Mouse (Mus musculus): ENCODE measurements around the gene Gm17651. TPM values are rescaled to one million over a fixed set of nuclear protein-coding genes. Genes with fewer than 3 reads are reported as not detected.
A peak's percentile ranks its signal among the peaks of the same experiment; 100 is the strongest.

The Gm17651 gene
- polyA plus RNA-seq, 1 experiment from 2014 or later: not detected

GRCm38 (mm10) chr3:97628391-97629001, 46.0 kb downstream of the Gm17651 start, which contains the start of gene Fmo5:
Fmo5 (plus strand) TSS chr3:97628804.
- H3K9ac ChIP-seq (ENCODE audit: low read length): peak within 1 kb of the TSS; percentile 49
- WGBS: 1% methylated on average over 18 of the region's 18 CpGs
- H3K27me3 ChIP-seq (ENCODE audit: control insufficient read depth, insufficient read depth, low read length): no peaks in the 10 kb centered on the region
- H3K4me1 ChIP-seq (ENCODE audit: control insufficient read depth in 2 of 2, insufficient read depth in 2 of 2, low read length in 2 of 2): peaks cover 3 to 6% of the 10 kb centered on the region in 2 experiments; a peak in 3 of 4 replicates
- peak; percentile 91 for ATAC-seq (ENCODE audit: insufficient number of reproducible peaks, insufficient read depth, low FRiP score, low read depth)
- H3K36me3 ChIP-seq (ENCODE audit: control insufficient read depth, insufficient read depth, low read length): no peaks in the 10 kb centered on the region
- peak within 1 kb of the TSS; percentile 55 for H3K4me2 ChIP-seq (ENCODE audit: low read length)
- no peaks in the 10 kb centered on the region for H3K9me3 ChIP-seq (ENCODE audit: control insufficient read depth, low read length)
- H3K4me3 ChIP-seq (ENCODE audit: control insufficient read depth in 1 of 2, insufficient read depth in 1 of 2, low read depth in 1 of 2, low read length in 2 of 2): peak within 1 kb of the TSS; percentile 40 to 50
- H3K27ac ChIP-seq (replicated peaks in 1 of 2; ENCODE audit: control insufficient read depth in 1 of 2, insufficient read depth in 1 of 2, low read depth in 2 of 2, low read length in 2 of 2): no peak within 1 kb of the TSS; a peak in 1 of 4 replicates

- peaks cover 3 to 6% of the 10 kb centered on the region in 2 experiments; a peak in 3 of 4 replicates for H3K4me1 ChIP-seq (ENCODE audit: control insufficient read depth in 2 of 2, insufficient read depth in 2 of 2, low read length in 2 of 2)
- H3K4me2 ChIP-seq (ENCODE audit: low read length): peak overlapping the region; percentile 55
- WGBS: 65% methylated on average over 7 of the region's 7 CpGs
- H3K27me3 ChIP-seq (ENCODE audit: control insufficient read depth, insufficient read depth, low read length): no peaks in the 10 kb centered on the region
- ATAC-seq (ENCODE audit: insufficient number of reproducible peaks, insufficient read depth, low FRiP score, low read depth): no peak
- no peak overlapping the region for H3K9ac ChIP-seq (ENCODE audit: low read length)
- peak overlapping the region in 1 of 2 experiments; percentile 40; a peak in 1 of 4 replicates for H3K4me3 ChIP-seq (ENCODE audit: control insufficient read depth in 1 of 2, insufficient read depth in 1 of 2, low read depth in 1 of 2, low read length in 2 of 2)
- no peaks in the 10 kb centered on the region for H3K9me3 ChIP-seq (ENCODE audit: control insufficient read depth, low read length)
- no peak overlapping the region for H3K27ac ChIP-seq (replicated peaks in 1 of 2; ENCODE audit: control insufficient read depth in 1 of 2, insufficient read depth in 1 of 2, low read depth in 2 of 2, low read length in 2 of 2)
- H3K36me3 ChIP-seq (ENCODE audit: control insufficient read depth, insufficient read depth, low read length): no peaks in the 10 kb centered on the region
Observed at GRCm38 (mm10) chr3:97627893-97628292, 46.6 kb downstream of the Gm17651 start.

GRCm38 (mm10) chr3:97624611-97625010, 49.9 kb downstream of the Gm17651 start:
- H3K9ac ChIP-seq (ENCODE audit: low read length): no peak overlapping the region
- H3K36me3 ChIP-seq (ENCODE audit: control insufficient read depth, insufficient read depth, low read length): no peaks in the 10 kb centered on the region
- H3K4me2 ChIP-seq (ENCODE audit: low read length): no peak overlapping the region
- 54% methylated on average over 2 of the region's 2 CpGs for whole genome bisulfite sequencing
- H3K4me1 ChIP-seq (ENCODE audit: control insufficient read depth in 2 of 2, insufficient read depth in 2 of 2, low read length in 2 of 2): peaks cover 3 to 6% of the 10 kb centered on the region in 2 experiments; a peak in 3 of 4 replicates
- no peak for ATAC-seq (ENCODE audit: insufficient number of reproducible peaks, insufficient read depth, low FRiP score, low read depth)
- no peak overlapping the region for H3K27ac ChIP-seq (replicated peaks in 1 of 2; ENCODE audit: control insufficient read depth in 1 of 2, insufficient read depth in 1 of 2, low read depth in 2 of 2, low read length in 2 of 2)
- H3K4me3 ChIP-seq (ENCODE audit: control insufficient read depth in 1 of 2, insufficient read depth in 1 of 2, low read depth in 1 of 2, low read length in 2 of 2): no peak overlapping the region
- H3K27me3 ChIP-seq (ENCODE audit: control insufficient read depth, insufficient read depth, low read length): no peaks in the 10 kb centered on the region
- H3K9me3 ChIP-seq (ENCODE audit: control insufficient read depth, low read length): no peaks in the 10 kb centered on the region

Small RNAs within 50 kb of the gene (microRNA-seq; reads per million reads assigned to microRNA genes)
- gene Mir7225: not detected

Other genes with a start within 250 kb of the Gm17651 start
- 14.0 and 15.2 TPM in 2 replicates for gene Chd1l, start 64.5 kb downstream of the Gm17651 start, polyA plus RNA-seq (2014; fragmentation: Nextera tagmentation; extraction: Ambion mirVana)
- gene Fmo5, start 45.9 kb downstream of the Gm17651 start, polyA plus RNA-seq (2014; fragmentation: Nextera tagmentation; extraction: Ambion mirVana): 3.6 and 3.7 TPM in 2 replicates
- 14.1 and 14.4 TPM in 2 replicates for gene Prkab2, start 16.5 kb downstream of the Gm17651 start, polyA plus RNA-seq (2014; fragmentation: Nextera tagmentation; extraction: Ambion mirVana)
- 99.4 and 112 TPM in 2 replicates for gene Pde4dip, start 214.0 kb upstream of the Gm17651 start, polyA plus RNA-seq (2014; fragmentation: Nextera tagmentation; extraction: Ambion mirVana)
- gene Sec22b, start 226.5 kb upstream of the Gm17651 start, polyA plus RNA-seq (2014; fragmentation: Nextera tagmentation; extraction: Ambion mirVana): 131 and 136 TPM in 2 replicates

Data from heart, embryonic 14.5 days (tissue).